Mouse (Mus musculus): ENCODE data around the gene Zfp580.
A peak's percentile ranks its signal among the peaks of the same experiment; 100 is the strongest.
"Not testable (repeated sequence)": the region's sequence is repeated elsewhere in the genome, so short reads cannot be mapped to it uniquely, and the experiment has no call there.

Gene Zfp580

GRCm38 (mm10) chr7:5064886-5065285 lies 13.5 kb downstream of the Zfp580 start:
- no peak for DNase-seq (ENCODE audit: low read depth)

GRCm38 (mm10) chr7:5073586-5073985 lies 22.2 kb downstream of the Zfp580 start:
- no peak for DNase-seq (ENCODE audit: low read depth)

- DNase-seq (ENCODE audit: low read depth): no peak
These were observed 23.6 kb downstream of the Zfp580 start for GRCm38 (mm10) chr7:5074984-5075383.

- no peak for DNase-seq (ENCODE audit: low read depth)
These were observed 25.6 kb downstream of the Zfp580 start for GRCm38 (mm10) chr7:5076931-5077330.

- not testable (repeated sequence) for DNase-seq (ENCODE audit: low read depth)
These were observed 28.1 kb downstream of the Zfp580 start for GRCm38 (mm10) chr7:5079365-5080009.

- DNase-seq (ENCODE audit: low read depth): peak; percentile 96
These were observed 28.8 kb downstream of the Zfp580 start, which contains the start of gene Epn1 for GRCm38 (mm10) chr7:5080010-5080751. Gene Epn1, plus strand, starts transcription at chr7:5080235.

- DNase-seq (ENCODE audit: low read depth): peak; percentile 38
These were observed 29.5 kb downstream of the Zfp580 start for GRCm38 (mm10) chr7:5080815-5081214.

- peak; percentile 34 for DNase-seq (ENCODE audit: low read depth)
These were observed 29.9 kb downstream of the Zfp580 start for GRCm38 (mm10) chr7:5081241-5081640.

- no peak for DNase-seq (ENCODE audit: low read depth)
These were observed 30.6 kb downstream of the Zfp580 start for GRCm38 (mm10) chr7:5081939-5082338.

- no peak for DNase-seq (ENCODE audit: low read depth)
These were observed 32.2 kb downstream of the Zfp580 start for GRCm38 (mm10) chr7:5083325-5084105.

- no peak for DNase-seq (ENCODE audit: low read depth)
These were observed 34.2 kb downstream of the Zfp580 start for GRCm38 (mm10) chr7:5085512-5085911.

- no peak for DNase-seq (ENCODE audit: low read depth)
These were observed 35.6 kb downstream of the Zfp580 start for GRCm38 (mm10) chr7:5086921-5087440.

- DNase-seq (ENCODE audit: low read depth): no peak
These were observed 36.5 kb downstream of the Zfp580 start for GRCm38 (mm10) chr7:5087886-5088285.

- DNase-seq (ENCODE audit: low read depth): no peak
These were observed 38.5 kb downstream of the Zfp580 start for GRCm38 (mm10) chr7:5089853-5090252.

- no peak for DNase-seq (ENCODE audit: low read depth)
These were observed 39.8 kb downstream of the Zfp580 start for GRCm38 (mm10) chr7:5091008-5091728.

GRCm38 (mm10) chr7:5092381-5092780 lies 41.0 kb downstream of the Zfp580 start:
- DNase-seq (ENCODE audit: low read depth): no peak

- no peak for DNase-seq (ENCODE audit: low read depth)
These were observed 41.6 kb downstream of the Zfp580 start for GRCm38 (mm10) chr7:5092831-5093510.

GRCm38 (mm10) chr7:5098769-5099168 lies 47.4 kb downstream of the Zfp580 start:
- no peak for DNase-seq (ENCODE audit: low read depth)

GRCm38 (mm10) chr7:5099796-5100195 lies 48.5 kb downstream of the Zfp580 start:
- DNase-seq (ENCODE audit: low read depth): peak; percentile 19

- no peak for DNase-seq (ENCODE audit: low read depth)
These were observed 49.8 kb downstream of the Zfp580 start for GRCm38 (mm10) chr7:5101066-5101663.

GRCm38 (mm10) chr7:5102564-5102963 lies 51.2 kb downstream of the Zfp580 start:
- DNase-seq (ENCODE audit: low read depth): no peak
